Mouse (Mus musculus) megakaryocyte, embryonic 14.5 days (primary cell): ENCODE data around the gene Ccdc191.

Source experiments
- FLI1 ChIP-seq: IDR thresholded peaks from 2 replicates; pipeline ENCODE4 v1.6.1; 2012; ENCODE audit warnings: low read length, inconsistent platforms, mixed read lengths
- GATA1 ChIP-seq: IDR thresholded peaks from 3 replicates; pipeline ENCODE4 v1.6.1; 2012; ENCODE audit warnings: mixed read lengths, low read length, inconsistent platforms, borderline replicate concordance

- TF ChIP-seq GATA1 (no peak), FLI1 (no peak)
Observed at GRCm38 (mm10) chr16:43932319-43932718, 42.7 kb downstream of the Ccdc191 start.
